Mouse (Mus musculus): Measurements from ENCODE around the gene Ndufa5.

GRCm38 (mm10) chr6:24514552-24515284 lies 13.1 kb downstream of the Ndufa5 start, which contains the start of gene Iqub:
- TF ChIP-seq POLR2A (IDR thresholded peaks at IDR 0.05; ENCODE audit: control insufficient read depth, extremely low read depth, insufficient read depth, low read length, poor library complexity) (no peak), CTCF (IDR thresholded peaks at IDR 0.05; ENCODE audit: borderline replicate concordance, control insufficient read depth, extremely low read depth, insufficient read depth, low read length, poor library complexity) (no peak)

All from thymus, adult 2 months (tissue).